Mouse (Mus musculus) right cerebral cortex, postnatal 10 days (tissue): ENCODE measurements around the gene Clcn2.

Source experiments
- DNase-seq, 2 experiments: peaks; one replicate each; pipeline ENCODE4 v3.0.0; 2021; ENCODE audit warnings: low spot score in 2 of 2

The Clcn2 gene

DNA sequence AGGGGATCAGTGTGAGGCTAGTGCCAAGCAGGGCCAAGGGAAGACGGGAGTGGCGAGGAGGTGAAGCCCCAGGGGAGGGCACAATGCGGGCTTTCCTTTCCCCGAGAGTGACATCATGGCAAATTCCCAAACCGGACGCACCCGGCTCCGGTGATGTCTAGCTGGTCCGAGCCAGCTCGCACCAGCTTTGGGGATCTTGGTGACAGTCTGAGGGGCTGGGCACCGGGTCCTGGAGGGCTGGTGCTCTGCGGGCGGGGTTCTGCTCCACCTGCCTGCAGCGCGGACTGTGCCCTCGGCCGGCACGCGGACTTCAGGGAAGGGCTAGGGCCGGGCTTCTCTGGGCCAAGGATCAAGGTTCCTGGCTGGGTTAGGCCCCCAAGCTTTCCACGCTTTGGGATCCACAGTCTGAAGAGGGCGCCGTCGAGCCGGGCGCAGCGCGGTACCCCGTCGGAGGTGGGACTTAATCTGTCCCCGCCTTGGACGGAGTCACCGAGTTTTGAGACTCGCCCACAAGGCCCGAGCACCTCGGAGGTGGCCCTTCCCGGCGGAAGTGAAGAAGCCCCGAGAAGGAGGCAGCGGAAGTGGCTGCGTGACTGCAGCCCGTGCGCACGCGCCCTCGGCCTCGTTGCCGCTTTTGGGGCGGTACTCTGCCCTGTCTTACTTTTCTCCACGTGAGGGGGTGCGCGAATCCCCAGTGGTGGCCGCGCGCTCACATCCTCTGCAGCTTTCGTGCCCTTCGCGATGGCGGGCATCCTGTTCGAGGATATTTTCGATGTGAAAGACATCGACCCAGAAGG, at the start of gene Clcn2, which contains the start of gene Polr2h:
TSS of gene Clcn2 (minus strand) at position 566 of the 797 bp plus-strand sequence.
TSS of gene Polr2h (plus strand) at position 485 of the 797 bp plus-strand sequence.
- DNase-seq = peak; percentile 98

DNA sequence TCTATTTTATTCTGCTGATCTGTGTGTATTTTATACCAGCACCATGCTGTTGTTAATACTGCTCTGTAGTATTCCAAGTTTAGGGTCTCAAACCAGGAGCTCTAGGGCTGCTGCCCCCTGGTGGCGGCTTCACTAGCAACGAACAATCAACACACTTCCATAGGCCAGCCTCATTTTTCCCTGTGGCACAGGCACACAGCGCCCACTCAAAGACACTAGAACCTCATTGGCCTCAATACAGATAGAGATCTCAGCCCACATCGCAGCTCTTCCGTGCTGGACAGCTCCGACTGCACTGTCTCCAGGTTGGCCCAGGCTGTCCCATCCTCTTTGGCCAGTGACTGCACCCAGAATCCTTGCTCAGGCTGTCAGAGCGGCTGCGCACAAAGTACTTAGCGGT, 47.7 kb upstream of the Clcn2 start:
- peak in 1 of 2 experiments; percentile 25 for DNase-seq

DNA sequence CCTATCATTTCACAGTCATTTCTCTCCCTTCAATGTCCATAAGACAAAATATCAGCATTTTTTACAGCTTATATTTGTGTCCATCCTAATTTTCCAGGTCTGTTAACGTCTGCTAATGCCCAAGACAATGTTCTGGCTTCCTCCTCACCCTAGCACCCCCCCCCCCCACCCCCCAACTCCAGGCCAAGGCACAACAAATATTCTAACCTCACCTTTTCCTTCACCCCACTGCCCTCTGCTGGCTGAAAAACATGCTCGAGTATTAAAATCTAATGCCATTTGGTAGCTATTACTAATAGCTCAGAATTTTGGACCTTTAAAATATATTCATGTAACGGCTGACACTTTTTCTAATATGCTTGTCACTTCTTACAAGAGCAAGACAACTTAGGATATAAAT, 44.1 kb upstream of the Clcn2 start:
- peak in 1 of 2 experiments; percentile 47 for DNase-seq

DNA sequence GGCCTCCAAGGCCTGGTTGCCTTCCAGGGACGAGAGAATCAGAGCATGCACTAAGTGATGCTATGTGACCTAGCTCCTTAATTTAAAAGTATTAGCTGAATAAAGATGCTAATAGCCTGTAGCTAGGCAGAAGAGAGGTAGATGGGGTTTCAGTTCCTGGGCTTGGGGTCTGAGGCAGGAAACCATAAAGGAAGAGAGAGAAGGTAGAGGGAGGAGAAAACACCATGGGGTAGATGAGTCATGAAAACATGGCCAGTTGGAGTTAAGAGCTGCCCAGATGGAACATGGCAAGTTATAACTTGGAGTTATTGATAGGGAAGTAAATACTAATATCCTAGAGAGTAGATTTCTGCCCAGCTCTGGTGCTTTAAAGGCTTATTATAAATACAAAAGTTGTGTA, 39.8 kb upstream of the Clcn2 start:
- DNase-seq = no peak

DNA sequence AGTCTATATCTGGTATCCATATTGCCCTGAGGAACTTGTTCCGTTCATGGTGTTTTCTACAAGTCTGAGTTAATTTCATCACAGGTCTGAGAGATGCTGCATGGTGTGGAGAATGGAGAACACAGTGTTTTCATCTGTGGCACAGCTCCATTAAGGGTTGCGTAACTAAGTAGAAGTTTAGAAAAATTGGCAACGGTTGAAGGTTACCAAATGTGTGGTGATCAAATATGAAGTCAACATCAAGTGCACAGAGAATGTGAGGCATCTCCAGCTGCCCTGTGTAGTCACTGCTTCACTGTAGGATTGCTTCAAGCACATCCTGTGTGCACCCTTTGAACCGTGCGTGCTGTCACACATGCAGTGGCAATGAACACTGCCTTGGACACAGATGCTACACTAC, 38.5 kb upstream of the Clcn2 start:
- no peak for DNase-seq

DNA sequence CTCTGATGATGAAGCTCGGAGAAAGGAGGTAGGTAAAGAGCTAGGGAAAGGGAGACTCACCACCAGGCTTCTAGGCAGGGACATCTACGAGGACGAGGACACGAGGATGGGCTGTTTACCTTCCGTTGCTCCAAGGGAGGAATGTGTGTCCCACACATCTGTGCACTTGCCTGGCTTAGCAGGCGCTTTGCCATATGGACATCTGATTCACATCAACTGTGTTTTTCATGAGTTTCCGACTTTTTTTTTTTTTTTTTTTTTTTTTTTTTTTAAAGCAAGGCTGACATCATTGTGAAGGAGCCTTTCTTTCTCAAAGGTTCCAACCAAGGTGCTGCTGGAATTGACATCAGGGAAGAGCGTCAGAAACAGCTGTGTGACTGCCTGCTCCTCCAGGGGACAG, 33.0 kb upstream of the Clcn2 start:
- DNase-seq = no peak

DNA sequence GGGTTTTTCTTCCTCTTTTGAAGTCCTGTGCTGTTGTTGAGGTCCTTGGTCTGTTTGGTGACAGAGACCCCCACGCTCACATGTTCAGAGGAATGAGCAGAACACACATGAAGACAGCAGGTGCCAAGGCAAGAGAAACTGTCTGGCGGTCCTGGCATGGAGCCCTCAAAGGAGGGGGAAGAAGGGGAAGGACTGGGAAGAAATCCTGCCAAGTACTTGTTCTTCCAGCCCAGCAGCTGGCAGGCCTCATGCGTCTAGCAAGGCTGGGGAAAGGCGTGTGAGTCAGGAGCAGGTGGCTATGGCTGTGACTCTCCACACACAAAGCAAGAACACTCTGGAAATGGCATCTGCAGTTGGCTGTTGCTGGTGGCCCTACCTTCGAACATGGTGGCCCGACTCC, 29.1 kb upstream of the Clcn2 start:
- DNase-seq = peak; percentile 83

- DNase-seq = no peak
Observed at GRCm38 (mm10) chr16:20739845-20740244, 22.3 kb upstream of the Clcn2 start.

GRCm38 (mm10) chr16:20736823-20737222, 19.3 kb upstream of the Clcn2 start:
- no peak for DNase-seq

- DNase-seq = no peak
Observed at GRCm38 (mm10) chr16:20736168-20736567, 18.6 kb upstream of the Clcn2 start.

GRCm38 (mm10) chr16:20735651-20736050, 18.1 kb upstream of the Clcn2 start:
- no peak for DNase-seq

DNA sequence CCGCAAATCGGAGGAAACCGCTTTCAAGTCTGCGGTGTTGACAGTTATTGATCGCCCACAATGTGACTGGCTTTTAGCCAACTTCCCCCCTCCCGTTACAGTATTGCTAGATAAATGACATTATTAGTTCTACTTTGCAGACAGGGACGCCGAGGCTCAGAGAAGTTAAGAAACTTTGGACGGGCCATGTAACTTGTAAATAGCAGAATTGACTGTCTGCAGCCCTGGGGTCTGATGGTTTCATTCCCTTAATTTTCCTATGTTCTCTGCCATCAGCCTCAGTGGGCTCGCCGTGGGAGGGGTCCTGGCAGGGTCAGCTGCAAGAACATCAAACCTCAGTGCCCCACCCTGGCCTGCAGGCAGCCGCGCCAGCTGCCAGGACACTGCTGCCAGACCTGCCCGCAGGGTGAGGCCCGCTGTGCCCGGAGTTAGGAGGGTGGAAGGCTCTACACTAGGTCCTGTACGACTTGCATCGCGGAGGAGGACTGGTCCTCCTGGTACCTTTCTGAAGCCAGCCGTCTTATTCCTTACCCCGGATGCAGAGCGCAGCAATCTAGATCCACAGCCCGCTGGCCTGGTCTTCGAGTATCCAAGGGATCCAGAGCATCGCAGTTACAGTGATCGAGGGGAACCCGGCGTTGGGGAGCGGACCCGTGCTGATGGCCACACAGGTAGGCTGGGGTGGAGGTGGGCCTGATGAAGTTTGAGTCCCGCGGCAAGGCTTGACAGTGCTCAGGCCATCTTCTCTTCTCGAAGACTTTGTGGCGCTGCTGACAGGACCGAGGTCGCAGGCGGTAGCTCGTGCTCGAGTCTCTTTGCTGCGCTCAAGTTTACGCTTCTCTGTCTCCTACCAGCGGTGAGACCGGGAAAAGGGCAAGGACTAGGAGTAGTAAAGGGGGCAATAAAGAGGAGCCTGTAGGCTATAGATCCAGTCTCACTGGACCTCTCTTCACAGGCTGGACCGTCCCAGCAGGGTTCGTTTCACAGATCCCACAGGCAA, 16.5 kb upstream of the Clcn2 start, which contains the start of gene Thpo:
TSS of gene Thpo (minus strand) at position 781 of the 1,000 bp plus-strand sequence.
- no peak for DNase-seq

DNA sequence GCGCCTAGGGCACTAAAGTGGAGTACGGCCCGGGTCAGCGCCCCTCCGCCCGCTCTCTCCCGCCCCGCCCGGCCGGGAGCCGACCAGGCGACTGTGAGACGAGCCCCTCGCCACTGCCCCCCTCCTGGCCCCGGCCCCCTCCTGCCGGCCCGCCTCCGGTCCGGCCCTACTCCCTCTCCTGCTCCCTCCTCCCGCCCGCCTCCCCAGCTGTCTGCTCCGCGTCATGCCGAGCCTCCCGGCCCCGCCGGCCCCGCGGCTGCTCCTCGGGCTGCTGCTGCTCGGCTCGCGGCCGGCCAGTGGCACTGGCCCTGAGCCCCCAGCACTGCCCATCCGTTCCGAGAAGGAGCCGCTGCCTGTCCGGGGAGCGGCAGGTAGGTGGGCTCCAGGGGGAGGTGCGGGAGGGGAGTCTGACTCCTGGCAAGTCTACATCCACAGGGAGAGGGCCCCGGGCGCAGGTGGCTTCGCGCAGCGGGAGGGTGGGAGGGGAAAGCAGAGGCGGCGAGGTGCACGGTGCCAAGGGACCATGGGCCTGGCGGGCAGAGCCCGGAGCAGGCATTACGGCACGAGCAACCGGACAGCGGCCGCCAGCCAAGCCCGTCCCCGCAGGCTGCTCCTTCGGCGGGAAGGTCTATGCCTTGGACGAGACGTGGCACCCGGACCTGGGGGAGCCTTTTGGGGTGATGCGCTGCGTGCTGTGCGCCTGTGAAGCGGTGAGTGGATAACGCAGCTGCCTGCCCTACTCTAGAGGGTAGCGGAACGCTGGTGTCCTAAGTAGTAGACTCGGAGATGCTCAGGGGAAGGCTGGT, 15.6 kb upstream of the Clcn2 start, which contains the start of gene Chrd:
TSS of gene Chrd (plus strand) at position 203 of the 806 bp plus-strand sequence.
- DNase-seq = peak; percentile 67 to 72

DNA sequence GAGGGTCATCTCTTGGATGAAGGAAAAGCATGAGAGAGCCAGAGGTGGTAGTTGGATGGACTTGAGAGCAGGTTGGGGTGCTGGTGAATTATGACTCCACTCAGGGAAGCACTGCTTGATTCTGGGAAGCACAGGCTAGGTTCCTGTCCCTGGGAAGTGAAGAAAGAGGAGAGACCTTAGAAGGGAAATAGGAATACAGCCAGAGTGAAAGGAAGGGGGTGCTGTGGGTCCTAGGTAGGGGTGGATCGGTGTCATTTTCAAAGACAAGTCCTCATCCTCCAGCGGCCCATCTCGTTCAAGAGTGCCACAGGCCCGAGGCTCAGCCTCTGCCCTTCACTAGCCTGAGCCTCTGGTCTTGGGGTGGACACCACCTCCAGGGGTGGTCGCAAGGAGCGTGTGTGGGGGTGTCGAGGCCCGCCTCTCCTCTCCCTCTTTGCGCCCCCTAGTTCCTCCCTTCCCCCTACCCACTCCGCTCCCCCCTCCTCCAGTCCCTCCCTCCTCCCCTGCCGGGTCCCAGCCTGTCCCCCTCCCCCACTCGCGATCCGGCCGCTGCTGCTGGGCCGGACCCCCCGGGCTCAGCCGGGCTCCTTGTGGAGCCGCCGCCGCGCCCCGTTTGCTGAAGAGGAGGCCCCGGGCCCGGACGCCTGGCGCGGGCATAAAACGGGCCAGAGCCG, 14.8 kb upstream of the Clcn2 start:
- DNase-seq = peak; percentile 48 to 55

DNA sequence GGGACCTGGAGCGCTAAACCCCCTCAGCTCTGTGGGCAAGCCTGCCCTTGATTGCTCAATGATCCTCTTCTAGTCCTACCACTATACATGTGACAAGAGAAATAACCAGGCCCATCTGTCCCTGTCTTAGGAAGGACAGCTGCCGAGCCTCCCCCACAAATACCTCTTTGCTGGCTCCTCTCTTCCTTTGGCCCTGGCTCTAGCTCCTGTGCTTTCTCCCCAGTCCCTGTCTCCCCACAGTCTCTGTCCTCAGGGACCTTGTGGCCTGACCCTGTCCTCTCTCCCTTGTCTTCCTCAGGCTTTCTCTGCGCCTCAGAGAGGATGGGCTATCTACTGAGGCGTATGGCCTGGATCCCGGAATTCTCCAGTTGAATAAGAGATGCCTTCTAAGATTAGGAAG, 14.1 kb upstream of the Clcn2 start:
- peak in 1 of 2 experiments; percentile 45 for DNase-seq

DNA sequence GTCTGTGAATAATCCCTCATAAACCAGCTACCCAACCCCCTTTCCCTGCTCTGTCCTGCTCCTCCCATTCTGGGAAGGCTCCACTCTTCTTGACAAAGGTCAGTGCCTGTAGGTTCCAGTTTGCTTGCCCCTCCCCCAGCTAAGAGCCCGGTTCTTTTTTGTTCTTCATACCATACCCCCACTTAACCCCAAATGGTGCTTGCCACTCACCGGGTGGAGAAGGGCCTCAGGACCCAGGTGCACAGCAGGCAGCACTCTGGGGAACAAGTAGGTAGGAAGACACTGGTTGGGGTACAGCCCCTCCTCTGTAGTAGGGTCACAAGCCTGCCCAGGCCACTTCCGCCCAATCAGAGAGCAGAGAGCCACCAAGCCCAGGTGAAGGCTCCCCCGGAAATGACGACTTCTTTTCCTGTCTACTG, 12.8 kb upstream of the Clcn2 start:
- DNase-seq = peak in 1 of 2 experiments; percentile 25

GRCm38 (mm10) chr16:20726384-20726783, 8.8 kb upstream of the Clcn2 start:
- DNase-seq = no peak

DNA sequence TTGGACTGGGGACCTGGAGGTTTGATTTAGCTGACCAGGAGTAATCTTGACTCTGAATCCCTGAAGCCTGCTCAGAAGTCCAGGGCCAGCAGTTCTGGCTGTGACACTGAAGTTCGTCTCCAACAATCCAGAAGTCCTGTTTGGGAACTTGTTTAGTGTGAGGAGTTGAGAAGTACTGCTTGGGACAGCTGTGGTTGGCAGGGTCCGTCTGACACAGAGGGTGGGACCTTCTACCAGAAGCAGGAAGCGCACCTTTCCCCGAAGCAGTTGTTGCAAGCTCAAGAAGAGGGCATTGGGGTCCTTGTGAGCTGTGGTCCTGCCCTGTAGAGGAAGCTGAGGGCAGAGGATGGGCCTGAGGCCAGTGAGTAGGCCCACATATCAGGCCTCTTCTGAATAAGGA, 8.2 kb upstream of the Clcn2 start:
- no peak for DNase-seq

- DNase-seq = no peak
Observed at GRCm38 (mm10) chr16:20725321-20725720, 7.8 kb upstream of the Clcn2 start.

- peak; percentile 64 to 70 for DNase-seq
Observed at GRCm38 (mm10) chr16:20724338-20724748, 6.8 kb upstream of the Clcn2 start.

DNA sequence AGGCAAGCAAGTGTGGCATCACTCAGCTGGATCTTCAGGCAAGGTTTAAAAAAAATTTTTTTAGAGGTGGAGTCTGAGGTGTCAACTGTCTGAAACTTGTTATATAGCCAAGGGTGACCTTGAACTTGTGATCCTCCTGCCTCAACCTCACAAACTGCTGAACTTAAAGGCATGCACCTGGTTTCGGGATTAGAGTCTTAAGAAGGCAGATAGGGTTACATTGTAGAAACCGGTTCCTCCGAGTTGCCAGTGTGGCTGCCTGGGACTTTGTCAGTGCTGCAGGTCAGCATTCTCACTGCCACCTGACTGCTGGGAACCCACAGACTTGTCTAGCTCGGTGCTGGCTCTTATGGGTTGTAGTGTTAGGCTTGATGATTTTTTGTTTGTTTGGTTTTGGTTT, 5.7 kb upstream of the Clcn2 start:
- DNase-seq = no peak
